Mouse (Mus musculus) inflammation-experienced regulatory T-cells, adult 6 months (primary cell): ENCODE data around the gene Tll2. TPM values are rescaled to one million over a fixed set of nuclear protein-coding genes. Genes with fewer than 3 reads are reported as not detected.

Source experiments
- ATAC-seq: one replicate; pipeline ENCODE4 v1.8.0; 2017
- polyA plus RNA-seq, 3 experiments: library from polyadenylated mRNA; unstranded; fragments of 100-300 nt; shearing (Covaris generic); gene quantifications; one replicate each; pipeline ENCODE4 v1.2.1; 2017

The Tll2 gene
- polyA plus RNA-seq, 3 experiments from 2014 or later = not detected

DNA sequence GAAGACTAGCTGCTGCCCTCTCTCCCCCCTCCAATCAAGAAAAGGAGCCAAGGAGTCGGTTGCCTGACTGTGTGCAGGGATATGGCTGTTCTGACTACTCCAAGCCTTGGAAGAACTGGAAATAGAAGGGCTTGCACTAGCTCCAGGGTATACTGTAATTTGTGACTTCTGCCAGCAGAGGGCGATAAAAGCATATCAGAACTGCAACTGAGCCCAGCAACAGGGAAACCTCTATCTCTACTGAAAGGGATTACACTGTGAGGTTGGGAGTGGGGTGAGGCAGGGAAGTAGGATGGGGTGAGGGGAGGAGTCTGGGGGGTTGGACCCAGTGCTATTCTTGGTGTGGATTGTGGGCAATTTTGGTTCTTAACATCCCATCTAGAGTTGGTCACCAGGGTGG is 119.9 kb downstream of the Tll2 start:
- no peak for ATAC-seq

DNA sequence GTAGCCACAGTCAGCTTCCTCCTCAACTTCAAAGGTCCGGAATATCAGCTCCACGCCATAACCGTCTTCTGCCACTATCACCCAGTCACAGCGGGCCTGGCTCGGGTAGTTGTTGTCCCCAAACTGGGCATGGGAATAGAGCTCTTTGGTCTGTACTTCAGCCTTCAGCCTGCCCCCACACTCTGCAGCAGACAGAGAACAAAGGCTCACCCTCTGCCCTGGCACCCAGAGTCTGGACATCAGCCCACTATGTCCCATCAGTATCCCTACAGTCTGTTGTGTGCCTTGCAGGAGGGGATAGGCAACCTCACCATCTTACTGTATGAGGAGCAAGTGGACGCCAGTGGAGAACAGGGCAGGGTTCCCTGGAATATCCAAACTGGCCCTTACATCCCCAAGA is 120.3 kb downstream of the Tll2 start:
- no peak for ATAC-seq

DNA sequence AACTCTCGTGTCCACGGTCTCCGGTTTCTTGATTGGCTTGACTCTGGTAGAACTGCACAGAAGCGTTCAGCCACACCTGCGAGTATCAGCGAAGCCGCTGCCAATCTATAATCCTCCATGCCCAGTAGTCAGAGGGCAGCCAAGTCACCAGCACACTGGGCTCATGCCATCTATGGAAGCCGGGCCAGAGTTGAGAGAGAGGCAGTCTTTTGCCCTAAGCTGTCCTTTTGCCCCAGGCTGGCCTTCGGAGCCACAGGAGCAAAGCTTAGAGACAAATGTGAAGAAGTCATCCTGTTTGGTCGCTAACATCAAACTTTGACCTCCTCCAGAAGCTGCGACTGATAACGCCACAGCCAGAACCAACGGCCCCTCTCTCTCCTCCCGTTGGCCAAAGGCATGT is 123.0 kb downstream of the Tll2 start:
- no peak for ATAC-seq

DNA sequence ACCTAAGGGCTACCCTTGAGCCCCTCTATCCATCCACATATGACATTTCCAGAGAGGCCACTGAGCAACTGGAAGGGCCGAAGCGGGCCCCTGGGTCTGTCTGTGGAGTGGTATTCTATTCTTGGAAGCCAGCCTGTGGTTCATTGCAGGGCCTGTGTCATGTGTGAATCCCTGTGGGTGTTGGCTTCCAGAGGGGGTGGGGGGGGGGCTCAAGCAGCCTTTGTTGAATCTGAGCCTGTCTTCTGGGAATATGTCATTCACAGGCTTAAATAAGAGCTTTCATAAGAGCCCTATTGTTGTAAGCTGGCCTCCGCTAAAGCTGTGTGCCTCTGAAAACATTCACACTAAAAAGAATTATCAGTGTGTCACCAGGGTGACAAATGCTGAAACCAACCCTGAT is 125.0 kb downstream of the Tll2 start:
- no peak for ATAC-seq

DNA sequence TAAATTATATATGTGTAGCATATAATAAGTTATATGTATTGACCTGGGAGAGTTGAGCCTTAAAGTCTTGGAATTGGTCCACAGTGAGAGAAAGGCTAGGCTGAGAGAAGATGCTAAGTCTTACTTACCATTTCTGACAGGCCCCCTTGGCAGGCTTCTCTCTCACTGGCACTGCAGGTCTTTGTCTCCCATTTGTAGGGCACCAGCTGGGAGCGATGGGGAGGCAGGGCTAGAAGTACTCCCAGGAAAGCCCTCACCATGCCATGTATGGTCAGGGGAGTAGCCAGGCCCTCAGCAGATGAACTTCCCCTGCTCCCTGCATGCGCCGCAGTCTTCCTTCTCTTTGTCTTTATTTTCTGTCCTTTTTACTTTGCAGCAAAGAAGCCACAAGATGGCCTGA is 129.7 kb downstream of the Tll2 start, which contains the start of gene Opalin:
Opalin (minus strand) TSS at position 208 of the 400 bp plus-strand sequence.
- no peak for ATAC-seq

DNA sequence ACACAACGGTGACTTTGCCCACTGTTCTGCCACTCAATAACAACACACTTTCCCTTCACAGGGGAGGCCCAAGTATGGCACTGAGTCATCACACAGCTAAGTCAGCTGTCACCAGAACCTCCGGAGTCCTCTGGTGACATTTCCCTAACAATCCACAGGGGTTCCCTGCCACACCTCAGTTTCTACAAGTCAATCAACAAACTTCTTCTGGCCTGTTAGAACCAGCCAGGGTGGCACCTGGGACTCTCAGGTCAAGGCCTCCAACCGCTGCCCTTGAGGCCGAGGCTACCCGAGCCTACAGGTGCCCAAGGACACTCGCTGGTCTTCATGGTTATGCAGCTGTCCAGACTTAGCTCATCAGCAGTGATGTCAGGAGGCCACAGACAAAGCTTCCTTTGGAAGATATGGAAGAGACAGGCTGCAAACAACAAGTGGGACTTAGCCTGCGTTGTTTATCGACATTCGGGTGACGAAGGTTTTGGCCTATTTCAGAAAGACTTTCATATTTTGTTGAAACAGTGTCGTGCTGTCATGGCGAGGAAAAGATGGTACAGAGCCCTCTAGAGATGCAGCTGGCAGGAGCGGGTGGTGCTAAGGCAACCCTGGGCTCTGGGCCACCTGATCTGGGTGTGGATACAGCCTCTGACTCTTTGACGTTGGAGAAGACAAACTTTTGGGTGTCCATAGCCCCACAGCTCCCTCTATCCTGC is 132.7 kb downstream of the Tll2 start:
- ATAC-seq = no peak

DNA sequence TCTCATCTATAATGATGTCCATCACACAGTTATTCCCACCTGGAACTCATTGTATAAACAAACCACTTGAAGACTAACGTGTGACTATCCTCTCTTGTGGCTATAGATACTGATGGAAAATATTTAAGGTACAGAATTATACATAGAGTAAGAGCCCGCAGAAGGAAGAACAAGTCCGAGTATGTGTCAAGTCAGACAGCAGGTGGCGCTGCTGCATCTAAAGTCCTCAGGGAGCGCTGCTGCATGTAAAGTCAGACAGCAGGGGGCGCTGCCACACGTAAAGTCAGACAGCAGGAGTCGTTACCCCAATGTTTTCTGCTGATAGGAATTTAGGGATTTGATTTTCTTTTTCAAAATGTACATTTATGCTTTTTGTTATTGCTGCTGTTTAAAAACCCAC is 135.1 kb downstream of the Tll2 start:
- ATAC-seq = peak; percentile 67

- ATAC-seq = no peak
These were observed 151.9 kb downstream of the Tll2 start for GRCm38 (mm10) chr19:41054702-41055101.

DNA sequence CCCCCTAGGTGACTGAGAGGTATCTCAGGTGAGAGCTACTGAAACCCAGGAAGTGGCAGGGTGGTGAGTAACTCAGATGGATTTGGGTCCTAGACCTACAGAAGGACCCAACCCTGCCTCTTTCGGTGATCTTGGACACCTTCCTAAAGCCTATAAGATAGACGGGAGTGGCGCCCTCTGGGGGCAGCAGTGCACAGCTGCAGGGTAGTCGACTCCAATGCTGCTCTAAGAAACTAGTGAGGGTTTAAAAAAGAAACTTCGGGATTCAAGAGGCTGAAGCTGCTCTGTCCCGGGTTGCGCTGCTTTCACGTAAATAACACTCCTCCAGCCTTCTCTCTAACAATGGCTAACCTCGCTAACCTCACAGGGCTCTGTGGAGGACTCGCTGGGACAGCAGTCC is 153.1 kb downstream of the Tll2 start:
- ATAC-seq = no peak

DNA sequence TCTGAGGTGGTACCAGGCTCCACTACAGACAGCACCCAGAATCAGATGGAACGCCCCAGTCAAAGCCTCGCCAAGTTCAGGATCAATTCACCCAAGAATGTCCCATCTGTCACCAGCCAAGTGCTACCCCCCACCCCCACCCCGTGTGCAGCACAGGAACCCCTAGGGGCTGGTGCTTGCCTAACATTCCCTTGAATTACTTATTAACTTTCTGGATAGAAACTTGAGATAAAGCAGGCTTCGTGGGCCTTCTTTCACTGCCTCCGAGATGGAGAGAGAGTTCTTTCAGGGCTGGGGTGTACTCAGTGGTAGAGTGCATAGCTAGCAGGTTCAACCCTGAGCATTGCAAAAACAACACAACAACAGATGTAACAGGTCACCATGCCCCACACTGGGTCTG is 154.4 kb downstream of the Tll2 start:
- ATAC-seq = no peak

DNA sequence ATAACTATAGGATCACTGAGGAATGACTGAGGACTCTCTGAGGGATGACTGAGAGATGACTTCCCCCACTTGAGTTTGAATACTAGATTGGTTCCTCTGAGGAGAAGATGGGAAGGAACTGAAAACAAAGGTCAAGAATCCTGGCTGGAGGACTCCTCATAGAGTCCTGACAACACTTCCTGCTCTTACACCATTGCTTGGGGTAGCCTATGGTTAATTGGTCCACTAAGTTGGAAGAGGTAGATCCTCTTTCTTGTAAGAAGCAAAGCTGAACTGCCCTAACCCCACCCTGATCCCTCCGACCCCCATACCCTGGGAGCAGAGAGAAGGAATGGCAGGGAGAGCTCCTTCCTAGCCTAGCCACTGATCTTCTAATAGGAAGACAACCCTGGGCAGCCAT is 154.9 kb downstream of the Tll2 start:
- no peak for ATAC-seq

DNA sequence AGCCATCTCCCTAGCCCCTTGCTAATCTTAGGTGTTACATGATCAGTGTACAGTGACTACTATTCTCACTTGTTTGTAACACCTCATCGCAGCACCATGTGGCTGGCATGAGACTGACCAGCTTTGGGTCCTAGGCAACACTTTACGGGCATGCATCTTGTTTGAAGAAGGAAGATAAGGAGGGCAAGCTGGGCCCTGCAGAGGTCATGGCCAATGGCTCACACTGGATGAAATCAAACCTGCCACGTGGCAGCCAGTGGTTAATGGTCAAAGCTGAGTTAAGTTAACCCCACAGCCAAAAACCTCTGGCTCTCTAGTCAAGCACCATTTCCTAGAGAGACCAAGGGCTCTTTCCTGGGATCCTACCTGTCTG is 158.5 kb downstream of the Tll2 start:
- no peak for ATAC-seq

DNA sequence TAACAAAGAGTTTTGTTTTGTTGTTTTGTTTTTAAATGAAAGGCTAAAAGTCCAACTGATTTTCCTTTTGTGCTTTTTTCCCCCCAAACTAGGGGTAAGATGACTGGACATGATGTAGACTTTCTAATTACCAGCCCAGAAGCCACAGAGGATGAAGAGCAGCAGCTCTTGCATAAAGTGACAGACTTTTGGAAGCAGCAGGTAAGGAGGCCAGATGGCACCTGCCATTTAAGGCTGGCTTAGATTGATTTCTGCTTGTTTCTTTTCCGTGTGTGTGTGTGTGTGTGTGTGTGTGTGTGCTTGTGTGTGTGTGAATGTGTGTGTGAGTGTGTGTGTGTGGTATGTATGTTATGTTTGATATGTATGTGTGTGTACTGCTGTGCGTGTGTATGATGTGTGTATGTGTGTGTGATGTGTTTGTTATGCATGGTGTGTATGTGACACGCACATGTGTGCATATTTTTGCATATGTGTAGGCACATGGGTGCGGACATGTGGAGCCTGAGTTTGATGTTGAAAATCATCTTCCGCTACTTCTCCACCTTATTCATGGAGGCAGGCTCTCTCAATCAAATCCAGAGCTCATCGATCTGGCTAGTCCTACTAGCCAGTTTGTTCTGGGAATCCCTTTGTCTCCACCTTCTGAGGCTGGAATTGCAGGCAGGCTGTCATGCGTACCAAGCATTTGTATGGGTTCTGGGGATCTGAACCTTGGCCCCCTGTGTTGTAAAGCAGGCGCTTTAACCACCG is 159.0 kb downstream of the Tll2 start:
- ATAC-seq = no peak

DNA sequence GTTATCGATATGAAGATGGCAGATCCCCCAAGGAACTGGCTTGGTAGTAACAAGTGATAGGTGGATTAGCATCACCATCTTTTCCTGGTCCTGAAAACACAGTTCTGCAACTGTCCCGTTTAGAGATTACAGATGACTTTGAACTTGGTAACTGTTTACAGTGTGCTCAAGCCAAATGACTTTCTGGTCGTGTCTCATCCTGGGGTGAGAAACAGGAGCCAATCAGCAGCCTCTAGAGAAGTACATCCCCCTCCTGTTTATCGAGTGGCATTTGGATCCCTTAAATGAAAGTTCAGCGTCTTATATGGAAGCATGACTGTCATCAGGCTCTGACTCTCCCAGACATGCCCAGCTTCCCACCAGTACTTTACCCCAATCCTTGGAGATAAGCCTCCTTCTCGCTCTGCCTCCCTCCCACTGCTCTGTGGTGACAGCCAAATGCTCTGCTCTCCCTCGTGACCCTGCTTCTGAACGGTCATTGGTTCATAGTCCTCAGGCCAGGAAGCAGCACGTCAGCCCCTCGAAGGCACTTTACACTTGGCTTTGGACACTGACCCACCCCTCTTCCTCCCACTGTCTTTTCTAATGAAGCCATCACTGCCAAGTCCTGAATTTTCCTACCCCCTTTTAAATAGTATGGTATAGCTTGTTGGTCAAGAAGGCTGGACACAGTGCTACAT is 161.4 kb downstream of the Tll2 start:
- ATAC-seq = no peak

DNA sequence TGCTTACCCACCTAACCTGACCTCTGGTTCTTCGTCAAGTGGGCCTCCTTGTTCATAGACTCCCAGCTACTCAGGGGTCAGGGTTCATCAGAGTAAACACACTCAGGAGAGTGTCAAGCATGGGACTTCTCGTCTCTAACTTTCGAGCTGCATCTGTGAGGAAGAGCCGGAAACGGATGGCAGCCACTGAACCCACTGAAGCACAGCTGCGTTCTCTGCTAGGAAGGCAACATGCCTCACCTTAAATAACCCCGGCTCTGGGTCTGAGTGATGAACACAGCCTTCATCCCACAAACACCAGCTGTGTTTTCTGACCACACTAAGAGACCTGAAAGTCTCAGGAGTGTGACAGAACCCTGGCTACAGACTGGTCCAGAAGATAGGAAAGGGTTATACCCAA is 167.5 kb downstream of the Tll2 start:
- no peak for ATAC-seq

GRCm38 (mm10) chr19:41035809-41036551 is 170.7 kb downstream of the Tll2 start:
- no peak for ATAC-seq

Other genes with a start within 250 kb of the Tll2 start
- 1 to 10 TPM in 2 of 3 experiments, not detected in 1; 1.8 to 2.0 TPM for gene Blnk, start 212.3 kb downstream of the Tll2 start, polyA plus RNA-seq
- under 1 TPM in 2 of 3 experiments, not detected in 1; 0.18 to 0.42 TPM for gene Dntt, start 177.6 kb downstream of the Tll2 start, polyA plus RNA-seq
- gene Opalin, start 129.7 kb downstream of the Tll2 start, polyA plus RNA-seq = not detected
- 10 to 100 TPM; 21.4 to 38.9 (median 32.2) TPM for gene Tm9sf3, start 57.2 kb upstream of the Tll2 start, polyA plus RNA-seq
- 1 to 10 TPM; 2.5 to 5.5 (median 3.8) TPM for gene Pik3ap1, start 178.3 kb upstream of the Tll2 start, polyA plus RNA-seq